Mouse (Mus musculus): ENCODE data around the gene Prss8.
"Not testable (repeated sequence)": the region's sequence is repeated elsewhere in the genome, so short reads cannot be mapped to it uniquely, and the experiment has no call there.

Gene Prss8

DNA sequence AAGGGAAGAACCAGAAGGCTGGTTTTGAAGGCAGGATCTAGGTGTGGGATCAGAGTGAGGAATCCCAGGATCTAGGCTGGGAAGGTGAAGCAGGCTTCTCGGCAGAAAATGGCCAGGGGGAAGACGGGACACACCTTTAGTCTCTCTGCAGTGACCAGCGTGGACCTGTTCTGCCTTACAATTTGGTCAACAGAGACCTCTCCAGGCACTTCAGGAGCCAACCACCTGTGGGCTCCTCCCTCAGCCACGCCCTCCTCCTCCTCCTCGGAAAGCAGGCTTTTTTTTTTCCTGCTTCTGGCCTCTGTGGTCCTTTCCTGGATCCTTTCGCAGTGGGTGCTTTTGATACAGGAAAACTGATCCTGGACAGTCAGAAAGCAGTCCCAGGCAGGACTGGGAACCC lies at the start of gene Prss8:
TSS of gene Prss8 (minus strand) at position 182 of the 400 bp plus-strand sequence.
- DNase-seq (ENCODE audit: low spot score in 2 of 2) = no peak

DNA sequence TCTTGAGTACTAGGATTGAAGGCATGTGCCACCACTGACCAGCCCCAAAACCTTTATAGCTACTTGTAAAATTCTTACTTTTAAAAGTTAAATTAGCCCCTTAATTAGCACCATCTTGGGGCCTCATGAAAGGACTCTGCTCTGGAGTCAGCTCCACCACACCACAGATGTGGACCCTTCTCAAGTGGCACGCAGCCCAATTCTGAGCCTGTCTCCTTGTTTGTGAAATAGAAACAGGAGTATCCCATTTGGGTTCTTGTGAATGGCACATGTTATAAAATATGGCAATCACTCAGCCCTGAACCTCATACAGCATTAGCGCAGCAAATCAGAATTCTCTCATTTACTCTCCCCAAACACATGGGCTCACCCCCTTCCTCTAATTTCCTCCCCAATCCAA lies 49.0 kb upstream of the Prss8 start:
- DNase-seq (ENCODE audit: low spot score in 2 of 2) = no peak

DNA sequence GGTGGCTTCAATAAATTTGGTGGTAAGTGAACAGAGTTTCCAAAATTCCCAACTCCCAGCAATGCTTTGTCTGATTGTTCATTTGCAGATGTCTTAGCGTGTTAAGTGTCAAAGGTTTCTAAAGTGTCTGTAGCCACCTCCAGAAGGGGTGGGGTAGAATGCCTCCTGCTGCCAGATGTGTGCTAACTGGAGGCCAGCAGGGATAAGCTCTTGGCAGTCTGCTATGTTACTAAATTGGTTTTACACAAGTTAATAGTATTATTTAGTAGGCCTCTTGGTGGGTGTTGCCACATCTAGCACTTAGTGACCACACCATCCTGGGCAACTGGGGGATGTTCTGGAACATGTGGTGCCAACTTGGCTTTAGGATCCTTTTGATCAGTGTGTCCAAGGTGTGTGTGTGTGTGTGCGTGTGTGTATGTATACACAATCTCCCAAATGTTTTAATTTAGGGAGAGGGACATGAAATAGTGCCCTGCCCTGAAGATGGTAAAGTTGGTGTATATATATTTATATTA lies 44.6 kb upstream of the Prss8 start:
- DNase-seq (ENCODE audit: low spot score in 2 of 2) = peak; percentile 36 to 47

DNA sequence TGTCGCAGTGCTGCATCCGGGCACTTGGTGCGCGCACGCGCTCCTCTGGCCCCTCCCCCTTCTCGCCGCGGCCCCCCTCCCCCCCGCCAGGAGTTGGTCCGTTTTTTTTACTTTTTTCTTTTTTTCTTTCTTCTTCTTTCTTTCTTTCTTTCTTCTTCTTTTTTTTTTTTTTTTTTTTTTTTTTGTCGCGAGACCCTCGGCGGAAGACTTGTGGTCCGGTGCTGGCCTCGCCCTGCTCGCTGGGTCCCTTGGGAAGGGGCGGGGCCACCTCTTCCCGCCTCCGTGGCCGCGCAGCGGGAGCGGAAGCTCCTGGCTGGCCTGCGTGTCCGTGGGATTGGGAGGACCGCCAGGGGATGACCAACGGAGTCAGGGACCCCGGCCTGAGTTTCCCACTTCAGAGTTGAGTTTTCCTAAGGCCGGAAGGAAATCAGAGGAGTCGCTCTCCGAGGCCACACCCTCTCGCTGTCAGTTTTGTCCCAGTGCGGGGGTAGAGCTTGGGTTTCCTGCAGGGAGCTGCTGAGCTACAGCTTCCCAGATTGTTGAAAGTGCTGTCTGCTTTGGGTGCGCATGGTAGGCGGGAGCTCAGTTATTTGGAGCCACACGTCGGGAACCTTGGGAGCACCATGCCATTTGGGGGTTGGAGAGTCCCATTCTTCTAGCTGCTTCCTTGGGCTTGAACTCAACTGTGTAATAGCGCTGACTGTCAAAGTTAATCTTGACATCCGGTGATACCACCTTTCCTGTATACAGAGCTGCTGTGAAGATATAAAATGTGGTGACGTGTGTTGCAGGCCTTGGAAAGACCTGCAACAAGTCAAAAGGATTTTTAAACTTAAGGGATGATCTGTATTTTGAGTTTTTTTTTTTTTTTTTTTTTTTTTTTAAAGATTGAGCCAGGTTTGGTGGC lies 38.3 kb upstream of the Prss8 start:
- DNase-seq (ENCODE audit: low spot score in 2 of 2) = peak; percentile 81 to 84

DNA sequence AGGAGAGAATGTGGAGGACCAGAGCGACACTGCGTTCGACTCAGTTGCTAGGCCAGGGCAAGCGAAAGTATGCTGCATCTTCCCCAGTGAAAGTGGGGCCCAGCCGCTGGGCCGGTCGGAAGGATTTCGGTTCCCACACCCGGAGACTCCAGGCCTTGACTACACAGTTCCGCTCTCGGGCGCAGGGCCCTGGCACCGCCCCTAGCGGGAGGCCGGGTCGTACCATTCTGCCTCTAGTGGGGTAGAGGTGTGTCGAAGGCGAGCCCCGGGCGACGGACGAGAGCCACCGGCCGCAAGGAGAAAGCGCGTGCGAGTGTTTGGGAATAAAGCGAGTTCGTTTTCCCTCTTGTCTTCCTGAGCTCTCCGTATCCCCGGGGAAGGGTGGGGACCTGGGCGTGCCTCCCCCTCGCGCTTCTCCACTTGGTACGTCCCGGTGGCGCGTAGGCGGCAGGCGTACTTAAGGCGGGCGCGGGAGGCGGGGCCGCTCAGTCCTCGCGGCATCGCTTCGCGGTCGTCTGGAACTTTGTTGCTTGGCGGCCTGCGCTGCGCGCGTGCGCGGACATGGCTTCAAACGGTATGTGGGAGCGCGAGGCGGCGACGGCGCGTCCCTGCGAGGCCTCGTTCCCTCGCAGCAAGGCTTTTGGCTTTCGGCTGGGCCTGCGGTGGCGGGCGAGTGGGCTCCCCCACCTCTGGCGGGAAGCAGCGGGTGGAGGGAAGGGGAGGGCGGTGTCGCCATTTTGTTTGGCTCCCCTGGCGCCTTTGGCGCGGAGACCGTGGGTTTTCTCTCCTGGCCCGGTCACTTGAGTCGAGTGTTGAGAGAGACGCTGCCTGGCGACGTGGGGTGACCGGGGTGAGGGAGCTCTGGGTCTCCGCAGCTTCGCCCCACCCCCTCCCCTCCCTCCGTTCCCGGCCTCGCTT lies 37.4 kb upstream of the Prss8 start, which contains the start of gene Fus:
TSS of gene Fus (plus strand) at position 454 of the 918 bp plus-strand sequence.
- DNase-seq (ENCODE audit: low spot score in 2 of 2) = peak; percentile 95 to 96

DNA sequence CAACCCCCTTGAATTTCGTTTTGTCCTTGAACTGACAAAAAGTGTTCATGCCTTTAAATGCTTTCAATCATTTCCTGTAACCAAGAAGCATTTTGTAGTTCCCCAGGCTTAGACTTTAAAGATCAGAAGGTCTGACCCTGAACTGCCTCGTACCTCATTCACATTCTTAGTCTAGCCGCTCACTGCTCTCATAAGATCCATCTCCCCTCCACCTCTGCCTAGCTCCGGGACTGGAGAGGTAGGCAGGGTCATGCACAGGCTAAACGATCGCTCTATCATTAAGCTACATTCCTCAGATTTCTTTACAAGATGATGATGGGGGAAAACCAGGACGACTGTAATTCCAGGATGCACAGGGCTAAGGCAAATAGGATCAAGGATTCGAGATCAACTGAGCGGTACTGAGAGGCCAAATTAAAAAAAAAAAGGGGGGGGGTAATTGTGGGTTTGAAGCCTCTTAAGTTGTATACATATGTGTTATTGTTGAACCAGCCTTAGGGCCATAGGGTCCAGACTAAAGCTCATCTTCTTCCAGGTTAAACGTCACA lies 36.5 kb upstream of the Prss8 start:
- no peak for DNase-seq (ENCODE audit: low spot score in 2 of 2)

DNA sequence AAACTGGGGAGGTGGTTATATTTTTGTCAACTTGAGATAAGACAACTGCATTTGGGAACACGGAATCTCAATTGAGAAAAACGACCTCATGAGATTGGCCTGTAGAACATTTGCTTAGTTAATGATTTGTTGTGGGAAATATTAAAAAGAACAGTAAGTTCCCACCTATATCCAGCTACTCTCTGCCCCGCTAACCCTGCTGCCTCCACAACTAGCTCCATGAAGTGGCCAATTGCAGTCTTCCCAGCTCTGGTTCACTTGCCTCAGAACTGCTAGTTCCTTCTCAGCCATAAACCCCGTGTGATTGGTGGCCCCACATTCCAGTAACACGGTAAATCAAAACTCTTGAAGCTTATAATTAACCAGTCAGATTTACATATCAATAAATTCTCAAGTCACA lies 29.5 kb upstream of the Prss8 start:
- DNase-seq (ENCODE audit: low spot score in 2 of 2) = no peak

DNA sequence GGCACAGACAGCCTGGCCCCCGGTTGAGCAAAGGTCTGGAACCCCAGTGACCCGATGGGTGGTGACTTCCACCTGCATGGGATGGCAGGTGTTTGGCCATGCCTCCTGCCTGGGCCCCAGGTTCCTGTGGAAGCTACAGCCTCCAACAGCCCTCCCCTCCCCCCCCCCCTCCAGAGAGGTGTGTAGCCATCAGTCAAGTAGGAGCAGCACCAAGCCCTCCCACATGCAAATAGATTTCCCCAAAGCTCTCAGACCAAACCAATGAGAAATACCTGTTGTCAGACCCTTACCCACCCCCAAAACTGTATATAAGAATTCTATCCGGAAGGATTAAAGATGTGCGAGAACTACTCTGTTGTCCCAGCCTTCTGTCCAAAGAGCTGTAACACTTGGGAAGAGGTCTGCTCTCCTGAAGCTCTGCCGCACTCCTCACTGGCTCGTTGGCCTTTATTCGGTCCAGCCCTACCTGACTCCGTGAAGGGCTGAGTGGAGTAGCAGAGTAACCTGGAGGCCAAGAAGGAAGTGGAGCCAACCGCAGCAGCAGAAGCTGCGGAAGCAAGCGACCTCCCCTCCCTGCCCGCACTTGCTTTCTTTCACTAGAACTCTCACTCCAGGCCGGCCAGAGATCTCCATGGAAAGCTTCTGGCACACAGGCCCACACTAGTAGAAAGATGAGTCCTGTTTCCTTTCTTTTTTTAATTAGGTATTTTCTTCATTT lies 23.1 kb upstream of the Prss8 start:
- DNase-seq (ENCODE audit: low spot score in 2 of 2) = no peak

DNA sequence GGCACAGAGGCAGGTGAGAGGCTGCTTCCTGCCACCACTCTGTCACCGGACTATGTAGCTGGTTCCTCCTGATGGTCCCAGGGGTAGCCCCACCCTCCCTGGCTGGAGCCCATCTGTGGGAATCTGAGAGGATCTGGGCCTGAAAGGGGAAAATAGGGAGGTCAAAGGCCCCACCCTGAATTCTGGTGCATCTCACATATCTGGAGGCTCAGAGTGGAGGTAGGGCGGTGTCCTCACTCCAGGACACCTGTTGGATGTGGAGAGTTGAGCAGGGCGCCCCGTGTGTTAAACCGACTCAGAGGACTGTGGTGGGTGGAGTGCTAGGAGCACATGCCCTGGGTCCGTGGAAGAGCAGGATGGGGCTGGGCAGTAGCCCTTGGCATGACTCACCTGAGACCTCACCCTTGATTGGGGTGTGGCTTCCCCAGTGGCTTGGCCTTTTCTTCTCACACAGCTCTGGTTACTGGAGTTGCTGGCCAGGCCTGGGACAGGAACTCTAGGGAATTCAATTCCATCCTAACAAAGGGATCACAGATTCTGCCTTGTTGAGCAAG lies 16.6 kb upstream of the Prss8 start, which contains the start of gene Prss36:
TSS of gene Prss36 (minus strand) at position 256 of the 554 bp plus-strand sequence.
- no peak for DNase-seq (ENCODE audit: low spot score in 2 of 2)

DNA sequence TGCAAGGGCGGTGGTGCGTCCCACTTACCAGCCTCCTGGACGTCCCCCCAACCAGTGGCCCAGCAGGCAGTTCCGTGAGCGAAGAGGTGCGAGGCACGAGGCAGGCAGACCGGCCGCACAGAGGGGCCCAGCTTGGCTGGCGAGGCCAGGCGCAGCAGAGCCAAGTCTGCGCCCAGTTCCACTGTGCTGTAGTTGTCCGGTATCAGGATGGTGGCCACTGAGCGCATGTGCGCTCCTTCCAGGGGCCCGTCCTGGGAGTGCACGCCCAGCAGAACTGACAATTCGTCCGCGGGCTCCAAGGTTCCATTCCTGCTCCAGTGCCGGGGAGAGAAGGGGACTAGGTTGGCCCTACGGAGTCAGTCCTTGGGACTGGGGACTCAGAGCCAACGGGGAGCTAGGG lies 14.7 kb upstream of the Prss8 start:
- peak in 1 of 2 experiments; percentile 24 for DNase-seq (ENCODE audit: low spot score in 2 of 2)

DNA sequence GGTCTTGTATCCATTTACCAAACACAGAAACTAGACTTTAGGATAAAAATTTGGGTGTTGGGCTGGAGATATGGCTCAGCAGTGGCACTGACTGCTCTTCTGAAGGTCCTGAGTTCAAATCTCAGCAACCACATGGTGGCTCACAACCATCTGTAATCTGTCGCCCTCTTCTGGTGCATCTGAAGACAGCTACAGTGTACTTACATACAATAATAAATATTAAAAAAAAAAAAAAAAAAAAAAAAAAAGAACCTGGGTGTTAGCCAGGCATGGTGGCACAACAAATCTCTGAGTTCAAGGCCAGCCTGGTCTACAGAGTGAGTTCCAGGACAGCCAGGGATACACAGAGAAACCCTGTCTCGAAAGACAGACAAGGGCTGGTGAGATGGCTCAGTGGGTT lies 12.2 kb upstream of the Prss8 start:
- not testable (repeated sequence) for DNase-seq (ENCODE audit: low spot score in 2 of 2)

DNA sequence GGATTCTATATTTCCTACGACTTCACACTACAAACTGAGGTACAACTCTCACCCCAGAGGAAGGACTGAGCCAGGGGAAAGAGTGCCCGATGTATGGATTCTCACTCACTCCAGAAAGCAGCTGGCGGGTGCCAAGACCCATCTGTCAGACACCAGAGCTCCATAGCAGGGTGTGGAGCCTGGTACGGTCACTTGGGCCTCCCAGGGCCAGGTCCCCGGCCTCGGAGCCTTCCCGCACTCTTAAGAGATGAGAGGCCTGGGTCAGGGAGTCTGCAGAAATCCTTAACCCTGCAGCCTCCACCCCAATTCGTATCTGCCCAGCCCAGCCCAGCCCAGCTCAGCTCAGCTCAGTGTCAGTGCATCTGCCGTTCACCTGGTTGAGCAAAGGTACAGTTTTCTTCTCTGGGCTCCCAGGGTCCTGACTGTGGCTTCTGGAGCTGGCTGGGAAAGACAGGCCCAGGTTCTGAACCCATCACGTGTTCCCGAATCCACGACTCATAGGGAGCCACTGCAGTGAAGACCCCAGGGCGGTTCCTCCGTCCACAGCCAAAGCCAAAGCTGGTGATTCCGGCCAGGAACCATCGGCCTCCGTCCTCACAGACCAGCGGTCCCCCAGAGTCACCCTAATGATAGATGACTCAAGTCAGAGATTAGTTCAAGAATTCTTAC lies 6.4 kb upstream of the Prss8 start:
- no peak for DNase-seq (ENCODE audit: low spot score in 2 of 2)

DNA sequence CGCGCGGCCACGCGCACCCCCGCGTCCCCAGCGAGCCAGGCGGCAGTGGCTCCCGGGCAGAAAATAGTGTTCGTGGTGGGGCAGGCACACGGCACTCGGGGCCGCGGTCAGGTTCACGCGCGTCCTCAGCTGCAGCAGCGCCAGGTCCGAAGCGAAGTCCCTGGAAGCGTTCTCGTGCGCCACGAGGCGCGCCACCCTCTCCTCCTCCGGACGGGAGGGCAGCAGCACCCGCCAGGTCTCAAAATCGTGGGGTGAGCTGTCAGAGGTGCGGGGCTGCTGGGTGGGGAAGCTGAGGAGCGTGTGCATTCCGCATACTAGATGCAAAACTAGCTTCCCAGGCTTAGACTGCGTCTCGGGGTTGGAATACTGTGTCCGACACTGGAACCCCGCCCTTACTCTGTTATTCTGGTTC lies 5.8 kb upstream of the Prss8 start:
- DNase-seq (ENCODE audit: low spot score in 2 of 2) = no peak

DNA sequence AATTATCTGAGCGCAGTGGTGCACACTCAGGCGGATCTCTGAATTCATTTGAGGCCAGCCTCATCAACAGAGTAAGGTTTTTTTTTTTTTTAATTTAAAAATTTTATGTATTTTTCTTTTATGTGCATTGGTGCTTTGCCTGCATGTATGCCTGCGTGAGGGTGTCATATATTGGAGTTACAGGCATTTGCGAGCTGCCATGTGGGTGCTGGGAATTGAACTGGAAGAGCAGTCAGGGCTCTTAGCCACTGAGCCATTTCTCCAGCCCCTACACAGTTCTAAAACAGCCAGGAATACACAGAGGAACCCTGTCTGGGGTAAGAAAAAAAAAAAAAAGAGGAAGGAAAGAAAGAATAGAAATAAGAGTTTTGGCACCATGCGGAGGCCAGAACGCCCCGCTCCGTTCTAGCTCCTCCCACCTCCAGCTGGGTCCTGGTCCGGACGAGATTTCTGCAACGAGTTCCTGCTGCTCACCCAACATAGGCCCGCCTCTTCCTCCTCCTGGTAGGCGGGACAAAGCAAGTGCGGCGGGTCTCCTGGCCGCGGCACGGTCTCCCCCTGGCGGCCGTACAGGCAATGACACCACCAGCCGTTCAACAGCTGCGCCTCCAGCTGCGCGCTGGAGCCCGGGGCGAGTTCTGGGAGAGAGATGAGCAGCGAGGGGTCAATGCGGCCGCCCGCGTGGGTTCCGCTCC lies 5.3 kb upstream of the Prss8 start:
- peak; percentile 96 to 97 for DNase-seq (ENCODE audit: low spot score in 2 of 2)

DNA sequence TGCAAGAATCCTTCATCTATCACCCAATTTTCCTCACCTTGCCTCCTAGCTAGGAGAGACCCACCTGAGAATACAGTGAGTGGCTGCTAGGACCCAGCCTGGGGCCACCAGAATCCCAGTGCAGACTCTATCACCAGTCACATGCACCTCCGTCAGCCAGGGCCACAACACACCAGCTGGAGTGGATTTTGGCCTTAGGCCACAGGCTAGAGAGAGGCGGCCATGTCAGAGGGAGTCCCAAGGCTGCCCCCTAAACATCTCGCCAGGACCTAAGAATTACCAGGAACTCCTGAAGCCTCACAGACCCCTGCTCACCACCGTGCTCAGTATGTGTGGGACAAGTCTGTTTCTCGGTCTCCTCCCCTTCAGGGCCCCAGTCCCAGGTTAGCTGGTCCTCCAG lies 4.2 kb upstream of the Prss8 start:
- DNase-seq (ENCODE audit: low spot score in 2 of 2) = no peak

DNA sequence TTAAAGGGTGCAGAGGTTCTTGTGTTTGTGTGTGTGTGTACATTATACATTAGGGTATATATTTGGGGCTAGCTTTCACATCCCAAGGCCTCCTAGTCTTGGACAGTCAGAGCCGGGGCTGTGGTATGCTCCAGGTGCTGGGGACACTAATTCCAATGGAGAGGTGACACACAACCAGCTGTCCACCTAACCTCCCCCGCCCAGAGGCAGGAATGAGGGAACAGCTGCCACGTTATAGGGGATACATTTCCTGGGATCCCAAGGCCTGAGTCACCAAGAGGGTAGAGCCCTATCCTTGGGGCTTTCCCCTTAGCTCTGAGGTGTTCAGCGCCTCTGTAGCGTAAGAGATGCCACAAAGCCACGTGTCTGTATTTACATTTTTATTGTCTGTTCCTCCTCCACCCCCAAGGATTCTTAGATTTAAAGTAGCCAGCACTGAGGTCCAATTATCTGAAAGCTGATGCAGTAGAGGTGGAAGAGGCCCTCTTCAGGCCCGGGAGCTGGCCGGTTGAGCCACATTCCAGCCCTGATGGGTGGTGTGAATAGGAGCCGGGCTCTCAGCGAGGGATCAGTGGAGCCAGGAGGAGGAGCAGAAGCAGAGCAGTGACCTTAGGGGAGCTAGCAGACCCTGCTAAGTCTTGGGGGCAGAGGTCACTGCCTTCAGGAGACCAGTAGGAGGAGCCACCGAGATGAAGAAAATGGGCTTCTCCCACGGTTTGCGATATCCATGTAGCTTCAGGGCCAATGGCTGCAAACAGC lies 2.5 kb upstream of the Prss8 start:
- no peak for DNase-seq (ENCODE audit: low spot score in 2 of 2)

DNA sequence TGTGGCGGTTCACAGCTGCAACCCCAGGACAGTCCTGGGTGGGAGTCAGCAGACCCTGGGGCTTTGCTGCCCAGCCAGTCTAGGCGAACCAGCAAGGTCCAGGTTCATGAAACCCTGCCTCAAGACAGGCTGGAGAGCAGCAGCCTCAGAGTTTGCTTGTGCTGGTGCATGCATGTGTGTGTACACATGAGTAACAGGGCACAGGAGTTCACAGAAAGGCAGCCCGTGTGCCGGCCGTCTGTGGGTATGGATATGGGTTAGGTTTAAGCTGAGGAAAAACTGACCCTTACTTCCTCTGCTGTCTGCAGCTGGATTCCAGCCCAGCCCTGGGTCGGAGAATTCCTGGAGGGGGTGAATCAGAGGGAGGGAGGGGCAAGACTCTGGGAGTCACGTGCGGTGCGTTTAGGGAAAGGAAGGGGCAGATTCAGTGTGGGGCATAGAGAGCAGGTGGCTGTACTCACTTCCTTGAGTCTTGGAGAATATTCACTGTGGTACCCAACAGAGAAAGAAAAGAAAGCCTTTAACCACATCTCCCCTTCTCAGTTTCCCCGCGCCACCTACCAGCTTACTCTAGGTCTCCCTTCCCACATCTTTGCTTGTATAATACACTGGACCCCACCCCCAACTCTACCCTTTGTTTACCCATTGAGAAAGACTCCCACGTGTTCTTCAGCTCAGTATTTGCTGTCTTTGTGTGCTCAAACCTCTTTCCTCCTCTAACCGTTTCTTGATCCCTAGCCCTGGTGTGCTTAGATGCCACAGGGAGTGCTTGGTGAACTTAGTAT lies 1.6 kb upstream of the Prss8 start:
- DNase-seq (ENCODE audit: low spot score in 2 of 2) = no peak

DNA sequence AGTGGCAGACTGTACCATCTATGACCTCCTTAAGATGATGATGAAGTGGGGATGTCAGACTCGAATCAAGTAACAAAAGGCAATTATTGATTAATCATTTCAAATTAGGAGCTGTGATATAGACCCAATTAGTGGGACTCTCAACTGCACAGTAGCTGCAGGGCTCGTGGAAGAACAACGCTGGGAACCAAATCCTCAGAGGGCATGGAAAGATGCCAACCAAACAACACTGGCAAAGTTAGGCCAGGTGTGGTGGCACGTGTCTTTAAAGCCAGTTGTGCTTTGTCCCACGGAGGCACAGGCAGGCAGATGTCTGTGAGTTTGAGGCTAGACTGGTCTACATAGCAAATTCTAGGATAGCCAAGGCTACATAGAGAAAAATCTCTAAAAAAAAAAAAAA lies 732 bp upstream of the Prss8 start:
- DNase-seq (ENCODE audit: low spot score in 2 of 2) = no peak

Data from heart, adult 9 months (tissue).